Mouse (Mus musculus): Measurements from ENCODE around the gene Gbp6. TPM values are rescaled to one million over a fixed set of nuclear protein-coding genes. Genes with fewer than 3 reads are reported as not detected.
"Not testable (repeated sequence)": the region's sequence is repeated elsewhere in the genome, so short reads cannot be mapped to it uniquely, and the experiment has no call there.

The Gbp6 gene
- polyA plus RNA-seq (2016; fragmentation: Nextera tagmentation; extraction: Ambion mirVana): 0.17 and 0.30 TPM in 2 replicates

- not testable (repeated sequence) for H3K27ac ChIP-seq (replicated peaks); H3K4me3 ChIP-seq; DNase-seq (ENCODE audit: low spot score); H3K4me1 ChIP-seq; H3K9me3 ChIP-seq (replicated peaks); H3K27me3 ChIP-seq (ENCODE audit: low read depth, poor library complexity, severe bottlenecking); H3K36me3 ChIP-seq
- WGBS: 58% methylated on average over 3 of the region's 3 CpGs
Measured at GRCm38 (mm10) chr5:105293226-105294165, at the start of gene Gbp6, which contains the start of gene Gm43302. Gene Gbp6, minus strand, starts transcription at chr5:105293698. Gene Gm43302, minus strand, starts transcription at chr5:105293695.

DNA sequence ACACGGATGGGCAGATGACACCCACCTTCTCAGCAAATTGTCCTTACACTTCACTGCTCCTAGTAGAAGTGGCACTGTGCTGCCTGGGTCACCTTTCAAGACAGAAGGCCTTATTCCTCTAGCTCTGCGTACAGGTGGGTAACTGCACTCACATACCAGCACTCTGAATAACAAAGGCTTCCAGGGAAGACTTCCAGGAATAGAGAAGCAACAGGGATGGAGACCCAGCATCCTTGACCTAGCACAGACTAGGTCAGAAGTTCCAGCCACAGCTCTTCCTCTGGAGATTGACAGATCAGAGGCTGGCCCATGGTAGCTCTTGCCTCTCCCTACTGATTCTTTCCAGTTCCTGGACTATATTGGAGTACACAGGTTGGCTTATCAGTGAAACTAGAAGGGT is 47.8 kb upstream of the Gbp6 start:
- no peak overlapping the region for H3K27ac ChIP-seq (replicated peaks)
- H3K36me3 ChIP-seq: no peaks in the 10 kb centered on the region
- no peaks in the 10 kb centered on the region for H3K4me1 ChIP-seq
- WGBS: 75% methylated on average over 2 of the region's 2 CpGs
- no peaks in the 10 kb centered on the region for H3K27me3 ChIP-seq (ENCODE audit: low read depth, poor library complexity, severe bottlenecking)
- H3K4me3 ChIP-seq: no peak overlapping the region
- no peak for DNase-seq (ENCODE audit: low spot score)
- no peaks in the 10 kb centered on the region for H3K9me3 ChIP-seq (replicated peaks)

DNA sequence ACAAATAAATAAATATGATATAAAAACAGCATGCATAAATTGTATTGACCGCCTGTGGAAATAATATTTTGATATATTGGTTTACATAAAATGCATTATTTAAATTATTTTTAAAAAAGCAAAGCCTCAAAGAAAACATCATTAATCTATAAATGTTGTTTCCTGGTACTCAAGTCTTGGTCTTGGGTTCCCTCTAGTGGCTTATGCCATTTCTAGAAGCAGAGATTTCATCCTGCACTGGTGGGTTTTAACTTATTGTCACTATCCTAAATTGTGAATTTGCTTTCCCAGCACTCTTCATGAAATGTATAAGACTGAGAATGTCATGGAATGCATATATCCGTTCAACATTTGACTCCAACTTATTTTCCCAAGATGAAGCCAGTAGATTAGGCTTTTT is 29.0 kb upstream of the Gbp6 start:
- Histone ChIP-seq H3K36me3 (no peaks in the 10 kb centered on the region), H3K4me1 (no peaks in the 10 kb centered on the region), H3K9me3 (replicated peaks) (no peaks in the 10 kb centered on the region), H3K27ac (replicated peaks) (no peak overlapping the region), H3K27me3 (ENCODE audit: low read depth, poor library complexity, severe bottlenecking) (no peaks in the 10 kb centered on the region), H3K4me3 (no peak overlapping the region)
- 63% methylated on average over 2 of the region's 2 CpGs for WGBS
- no peak for DNase-seq (ENCODE audit: low spot score)

DNA sequence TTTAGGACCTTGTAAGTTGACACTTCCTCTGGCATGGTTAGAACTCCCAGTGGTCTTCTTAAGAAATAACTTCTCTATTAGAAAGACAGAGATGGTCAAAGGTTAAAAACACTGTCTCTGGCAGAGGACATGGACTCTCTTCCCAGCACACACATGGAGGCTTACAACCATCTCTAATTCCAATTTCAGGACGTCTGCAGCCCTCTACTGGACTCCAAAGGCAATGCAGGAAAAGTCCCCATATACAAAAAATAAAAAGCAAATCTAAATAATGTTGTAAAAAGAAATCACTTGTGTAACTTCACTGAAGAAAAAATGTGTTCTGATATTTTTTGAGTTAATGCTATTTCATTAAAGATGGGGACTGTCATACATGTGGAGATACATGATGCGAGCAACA is 17.4 kb upstream of the Gbp6 start:
- WGBS: 81% methylated on average over 2 of the region's 2 CpGs
- no peaks in the 10 kb centered on the region for H3K36me3 ChIP-seq

DNA sequence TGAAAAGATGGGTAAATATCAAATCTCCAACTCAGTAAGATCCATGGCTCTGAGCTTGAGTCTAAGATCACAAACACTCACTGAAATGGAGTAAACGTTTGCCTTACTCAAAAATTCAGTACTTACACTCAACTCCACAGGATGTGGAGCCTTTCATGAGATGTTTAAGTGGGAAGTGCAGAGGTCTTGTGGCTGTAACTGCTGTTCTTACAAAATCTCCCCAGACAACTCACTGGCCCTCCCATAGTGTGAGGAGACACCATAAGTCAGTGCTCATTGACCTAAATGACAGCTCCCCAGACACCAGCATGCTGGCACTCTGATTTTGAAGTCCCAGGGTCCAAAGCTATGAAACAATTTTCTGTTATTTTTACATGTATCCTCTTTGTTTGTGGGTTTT is 15.7 kb upstream of the Gbp6 start:
- whole genome bisulfite sequencing: 58% methylated on average over 1 of the region's 1 CpGs
- H3K9me3 ChIP-seq (replicated peaks); H3K27ac ChIP-seq (replicated peaks); H3K4me3 ChIP-seq; H3K36me3 ChIP-seq; H3K27me3 ChIP-seq (ENCODE audit: low read depth, poor library complexity, severe bottlenecking); H3K4me1 ChIP-seq; DNase-seq (ENCODE audit: low spot score): not testable (repeated sequence)

More for the DNA sequence above, 17.4 kb upstream of the Gbp6 start:
- H3K9me3 ChIP-seq (replicated peaks): 0 out of 2 replicates have a peak, but pooled peaks cover 5% of the 10 kb centered on the region
- no peaks in the 10 kb centered on the region for H3K27me3 ChIP-seq (ENCODE audit: low read depth, poor library complexity, severe bottlenecking)
- DNase-seq (ENCODE audit: low spot score): no peak
- no peak overlapping the region for H3K27ac ChIP-seq (replicated peaks)
- no peak overlapping the region for H3K4me3 ChIP-seq
- H3K4me1 ChIP-seq: no peaks in the 10 kb centered on the region

- H3K27ac ChIP-seq (replicated peaks); H3K27me3 ChIP-seq (ENCODE audit: low read depth, poor library complexity, severe bottlenecking); H3K9me3 ChIP-seq (replicated peaks); H3K36me3 ChIP-seq; H3K4me1 ChIP-seq; H3K4me3 ChIP-seq; DNase-seq (ENCODE audit: low spot score): not testable (repeated sequence)
Measured at GRCm38 (mm10) chr5:105306946-105307345, 13.4 kb upstream of the Gbp6 start.

- Histone ChIP-seq H3K4me1 (no peaks in the 10 kb centered on the region), H3K27ac (replicated peaks) (no peak overlapping the region), H3K27me3 (ENCODE audit: low read depth, poor library complexity, severe bottlenecking) (no peaks in the 10 kb centered on the region), H3K9me3 (replicated peaks) (0 out of 2 replicates have a peak, but pooled peaks cover 5% of the 10 kb centered on the region), H3K36me3 (no peaks in the 10 kb centered on the region), H3K4me3 (no peak overlapping the region)
- 90% methylated on average over 1 of the region's 1 CpGs for WGBS
- no peak for DNase-seq (ENCODE audit: low spot score)
Measured at GRCm38 (mm10) chr5:105306159-105306581, 12.7 kb upstream of the Gbp6 start.

DNA sequence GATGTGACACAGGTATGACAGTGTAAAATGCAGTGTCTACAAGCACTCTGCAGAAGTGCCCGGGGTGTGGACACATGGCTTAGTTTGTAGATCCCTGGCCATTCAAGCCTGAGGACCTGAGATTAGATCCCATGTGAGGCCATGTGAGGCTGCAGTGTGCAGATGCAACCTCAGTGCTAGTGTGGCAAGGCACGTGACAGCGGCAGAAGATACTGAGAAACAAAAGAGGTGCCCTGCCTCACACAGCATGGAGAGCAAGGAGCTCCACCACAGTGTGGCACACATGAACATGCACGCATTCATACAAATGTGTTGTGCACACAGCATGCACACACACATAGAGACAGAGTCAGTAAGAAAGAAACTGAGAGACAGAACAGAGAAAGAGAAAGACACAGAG is 12.2 kb upstream of the Gbp6 start:
- H3K36me3 ChIP-seq; H3K4me3 ChIP-seq; H3K27me3 ChIP-seq (ENCODE audit: low read depth, poor library complexity, severe bottlenecking); H3K9me3 ChIP-seq (replicated peaks); H3K27ac ChIP-seq (replicated peaks); H3K4me1 ChIP-seq; DNase-seq (ENCODE audit: low spot score): not testable (repeated sequence)
- 87% methylated on average over 4 of the region's 4 CpGs for WGBS

- DNase-seq (ENCODE audit: low spot score): no peak
- Histone ChIP-seq H3K4me1 (no peaks in the 10 kb centered on the region), H3K27ac (replicated peaks) (no peak overlapping the region), H3K4me3 (no peak overlapping the region), H3K36me3 (no peaks in the 10 kb centered on the region), H3K27me3 (ENCODE audit: low read depth, poor library complexity, severe bottlenecking) (no peaks in the 10 kb centered on the region), H3K9me3 (replicated peaks) (no peaks in the 10 kb centered on the region)
- WGBS: 79% methylated on average over 4 of the region's 4 CpGs
Measured at GRCm38 (mm10) chr5:105301963-105302362, 8.5 kb upstream of the Gbp6 start.

DNA sequence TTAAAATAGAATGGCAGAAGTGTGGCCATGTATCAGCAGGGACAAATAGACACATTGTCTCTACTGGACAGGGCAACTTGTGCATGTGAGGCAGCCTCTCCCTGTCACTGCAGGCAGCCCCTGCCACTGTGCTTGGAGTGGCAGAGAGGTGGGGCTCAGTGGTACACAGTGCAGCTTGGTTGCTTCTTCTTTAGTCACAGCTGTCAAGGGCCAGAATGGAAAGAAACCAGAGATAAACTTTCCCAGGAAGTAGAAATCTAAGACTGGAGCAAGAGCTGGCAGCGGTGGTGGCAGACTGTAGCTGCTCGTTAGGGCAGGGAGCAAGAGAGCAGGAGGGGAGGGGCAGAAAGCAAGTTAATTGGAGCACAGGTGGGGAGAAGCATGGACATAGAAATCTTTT is 8.0 kb upstream of the Gbp6 start:
- Histone ChIP-seq H3K27ac (replicated peaks) (no peak overlapping the region), H3K4me3 (no peak overlapping the region), H3K27me3 (ENCODE audit: low read depth, poor library complexity, severe bottlenecking) (no peaks in the 10 kb centered on the region), H3K9me3 (replicated peaks) (no peaks in the 10 kb centered on the region), H3K4me1 (no peaks in the 10 kb centered on the region), H3K36me3 (no peaks in the 10 kb centered on the region)
- WGBS: 78% methylated on average over 2 of the region's 2 CpGs
- DNase-seq (ENCODE audit: low spot score): no peak

DNA sequence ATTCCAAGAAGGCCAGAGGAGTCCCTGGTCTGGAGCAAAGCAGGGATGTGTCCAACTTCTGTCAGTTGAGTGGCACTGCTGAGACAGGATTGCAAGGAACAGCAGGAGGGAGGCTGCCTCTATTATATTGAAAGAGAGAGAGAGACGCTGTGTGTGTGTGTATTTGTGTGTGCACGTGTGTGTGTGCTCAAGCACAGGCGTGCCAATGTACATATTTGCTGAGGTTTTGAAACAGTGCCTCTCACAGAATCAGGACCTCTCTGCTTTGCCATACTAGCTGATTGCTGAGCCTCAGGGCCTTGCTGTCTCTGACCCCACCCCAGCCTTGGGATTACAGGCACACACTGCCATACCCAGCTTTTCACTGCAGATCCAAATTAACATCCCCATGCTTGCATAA is 2.2 kb upstream of the Gbp6 start:
- no peak for DNase-seq (ENCODE audit: low spot score)
- 79% methylated on average over 3 of the region's 3 CpGs for WGBS
- Histone ChIP-seq H3K27me3 (ENCODE audit: low read depth, poor library complexity, severe bottlenecking) (no peaks in the 10 kb centered on the region), H3K4me3 (no peak overlapping the region), H3K36me3 (no peaks in the 10 kb centered on the region), H3K27ac (replicated peaks) (no peak overlapping the region), H3K9me3 (replicated peaks) (no peaks in the 10 kb centered on the region), H3K4me1 (0 out of 2 replicates have a peak, but pooled peaks cover 9% of the 10 kb centered on the region)

DNA sequence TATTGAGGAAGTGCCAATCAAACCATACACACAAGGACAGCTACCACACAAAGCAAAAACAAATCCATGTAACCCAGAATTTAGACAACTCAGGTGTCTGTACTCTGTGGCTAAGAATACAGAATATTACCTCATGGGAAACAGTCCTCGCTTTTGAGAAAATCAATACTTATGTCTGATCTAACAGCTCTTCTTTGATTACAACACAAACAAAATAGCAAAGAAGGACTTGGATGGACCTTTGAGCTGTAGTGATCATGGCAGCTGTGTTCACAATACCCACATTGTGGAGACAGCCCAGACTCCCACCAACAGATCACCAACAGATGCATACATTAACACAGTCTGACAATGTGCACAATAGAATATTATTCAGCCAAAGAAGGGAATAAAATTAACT is 1.0 kb downstream of the Gbp6 start:
- Histone ChIP-seq H3K27ac (replicated peaks) (no peak overlapping the region), H3K4me3 (no peak overlapping the region), H3K27me3 (ENCODE audit: low read depth, poor library complexity, severe bottlenecking) (no peaks in the 10 kb centered on the region), H3K36me3 (no peaks in the 10 kb centered on the region), H3K9me3 (replicated peaks) (no peaks in the 10 kb centered on the region), H3K4me1 (0 out of 2 replicates have a peak, but pooled peaks cover 9% of the 10 kb centered on the region)
- WGBS: 88% methylated on average over 1 of the region's 1 CpGs
- DNase-seq (ENCODE audit: low spot score): no peak

DNA sequence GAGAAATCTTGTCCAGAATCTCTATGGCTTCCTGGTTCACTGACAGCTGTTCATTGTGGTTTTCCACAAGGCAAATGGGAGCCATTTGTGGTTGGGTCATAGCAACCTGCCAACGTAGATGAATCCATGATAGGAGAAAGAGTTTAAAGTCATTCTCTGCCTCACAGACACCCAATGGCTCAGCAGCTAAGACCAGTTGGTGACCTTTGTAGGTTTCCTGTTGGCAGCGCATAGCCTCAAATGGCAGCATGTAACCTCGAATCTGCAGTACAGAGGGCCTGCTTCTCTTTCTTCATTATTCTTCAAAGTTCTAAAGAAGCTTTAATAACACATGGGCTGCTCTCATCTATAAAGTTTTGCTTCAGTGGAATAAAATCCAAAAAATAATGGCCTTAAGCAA is 2.6 kb downstream of the Gbp6 start:
- DNase-seq (ENCODE audit: low spot score); H3K36me3 ChIP-seq; H3K4me3 ChIP-seq; H3K4me1 ChIP-seq; H3K9me3 ChIP-seq (replicated peaks); H3K27ac ChIP-seq (replicated peaks); H3K27me3 ChIP-seq (ENCODE audit: low read depth, poor library complexity, severe bottlenecking): not testable (repeated sequence)
- WGBS: 90% methylated on average over 3 of the region's 3 CpGs

Data from midbrain, embryonic 10.5 days (tissue).